Mouse (Mus musculus): ENCODE measurements around the gene Fut4.
"Not testable (repeated sequence)": the region's sequence is repeated elsewhere in the genome, so short reads cannot be mapped to it uniquely, and the experiment has no call there.

Gene Fut4

GRCm38 (mm10) chr9:14726005-14726404, 26.2 kb downstream of the Fut4 start:
- no peak for DNase-seq (ENCODE audit: low spot score)

GRCm38 (mm10) chr9:14724755-14725420, 27.3 kb downstream of the Fut4 start:
- no peak for DNase-seq (ENCODE audit: low spot score)

DNA sequence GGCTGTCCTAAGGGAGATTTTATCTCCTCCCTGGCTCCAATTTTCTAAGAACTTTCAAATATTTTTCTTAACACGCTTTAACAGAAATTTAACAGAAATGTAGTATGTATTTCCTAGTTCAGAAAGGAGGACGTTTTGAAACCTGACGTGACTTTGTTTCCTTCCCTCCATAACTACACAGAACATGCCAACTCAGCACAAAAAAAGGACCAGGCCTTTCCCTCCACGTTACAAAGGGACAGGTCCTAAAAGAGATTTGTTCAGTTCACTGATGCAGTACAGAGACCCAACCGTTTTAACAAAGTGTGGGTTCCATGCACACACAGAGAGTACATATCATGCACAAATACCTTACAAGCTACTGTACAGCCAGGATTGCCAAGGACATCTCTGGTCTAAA, 30.6 kb downstream of the Fut4 start:
- DNase-seq (ENCODE audit: low spot score), result no peak

DNA sequence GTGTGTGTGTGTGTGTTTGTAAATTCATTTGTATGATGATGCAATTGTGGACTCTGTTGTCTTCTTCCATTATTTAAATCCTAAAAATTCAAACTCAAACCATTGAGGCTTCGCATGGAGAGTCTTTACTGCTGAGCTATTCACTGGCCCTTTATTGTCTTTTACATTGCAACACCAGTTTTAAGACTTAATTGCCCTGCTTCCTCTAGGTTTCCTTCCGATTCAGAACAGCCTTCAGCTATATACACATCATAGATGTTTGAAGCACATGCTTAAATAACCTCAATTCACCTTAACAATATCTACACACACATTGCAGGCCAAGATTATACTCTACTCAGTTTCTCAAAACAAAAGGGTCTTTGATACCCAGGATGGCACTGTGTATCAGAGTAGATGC, 31.8 kb downstream of the Fut4 start:
- DNase-seq (ENCODE audit: low spot score), result no peak

GRCm38 (mm10) chr9:14718332-14718691, 33.9 kb downstream of the Fut4 start:
- DNase-seq (ENCODE audit: low spot score), result no peak

- no peak for DNase-seq (ENCODE audit: low spot score)
These were observed 34.4 kb downstream of the Fut4 start for GRCm38 (mm10) chr9:14717689-14718331.

DNA sequence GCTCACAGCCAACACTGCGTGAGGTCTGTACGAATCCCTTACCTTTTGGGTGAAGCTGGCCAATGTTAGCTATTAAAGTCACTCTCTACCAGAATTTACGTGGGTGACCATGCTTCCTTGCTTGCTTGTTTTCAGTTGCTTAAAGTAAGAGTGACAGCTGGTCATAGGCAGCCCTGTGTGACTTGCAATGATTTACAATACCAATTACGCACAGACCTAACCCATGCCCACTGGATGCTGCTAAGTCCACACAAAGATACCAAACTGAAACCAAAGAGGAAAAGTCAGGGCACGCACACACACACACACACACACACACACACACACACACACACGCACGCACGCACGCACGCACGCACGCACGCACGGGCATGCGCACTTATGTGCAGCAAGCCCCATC, 36.9 kb downstream of the Fut4 start:
- DNase-seq (ENCODE audit: low spot score), result no peak

DNA sequence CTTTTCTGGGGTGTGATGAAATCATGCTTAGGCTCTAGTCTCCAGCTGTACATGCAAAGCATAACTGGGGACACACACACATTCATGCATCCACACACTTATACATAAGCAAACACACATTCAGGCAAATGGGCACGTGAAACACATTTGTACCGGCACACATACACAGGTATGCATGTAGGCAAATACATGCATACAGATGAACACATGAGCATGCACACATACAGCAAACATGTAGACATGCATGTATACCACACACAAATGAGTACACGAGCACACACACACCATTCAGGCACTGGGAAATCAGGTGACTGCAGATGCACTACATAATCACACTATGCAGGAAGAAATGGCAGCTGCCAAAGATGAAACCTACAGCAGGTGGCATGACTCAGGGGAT, 41.3 kb downstream of the Fut4 start:
- no peak for DNase-seq (ENCODE audit: low spot score)

- DNase-seq (ENCODE audit: low spot score), result no peak
These were observed 46.7 kb downstream of the Fut4 start for GRCm38 (mm10) chr9:14705321-14706162.

DNA sequence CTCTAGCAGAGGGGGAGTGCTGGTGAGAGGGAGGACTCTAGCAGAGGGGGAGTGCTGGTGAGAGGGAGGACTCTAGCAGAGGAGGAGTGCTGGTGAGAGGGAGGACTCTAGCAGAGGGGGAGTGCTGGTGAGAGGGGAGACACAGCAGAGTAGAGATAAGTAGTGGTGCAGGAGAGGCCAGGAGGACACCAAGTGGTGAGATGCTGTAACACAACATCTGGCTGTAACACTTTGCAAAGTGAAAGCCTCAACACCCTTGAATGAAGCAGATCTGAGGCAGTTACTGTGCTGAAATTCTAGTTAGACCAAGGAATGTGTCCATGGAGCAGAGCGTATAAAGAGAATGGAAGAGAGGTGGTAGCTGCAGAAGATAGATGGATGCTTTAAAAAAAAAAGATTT, 51.4 kb downstream of the Fut4 start:
- DNase-seq (ENCODE audit: low spot score), result not testable (repeated sequence)

DNA sequence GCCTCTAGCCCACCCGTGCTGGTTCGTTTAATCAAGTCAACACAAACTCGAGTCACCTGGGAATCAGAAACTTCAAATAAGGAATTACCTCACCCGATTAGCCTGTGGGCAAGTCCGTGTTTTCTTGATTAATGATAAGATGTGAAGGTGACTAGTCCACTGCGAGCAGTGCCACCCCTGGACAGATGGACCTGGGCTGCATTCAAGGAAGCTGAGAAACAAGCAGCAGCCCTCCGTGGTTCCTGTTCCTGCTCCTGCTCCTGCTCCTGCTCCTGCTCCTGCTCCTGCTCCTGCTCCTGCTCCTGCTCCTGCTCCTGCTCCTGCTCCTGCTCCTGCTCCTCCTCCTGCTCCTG, 52.9 kb downstream of the Fut4 start:
- no peak for DNase-seq (ENCODE audit: low spot score)

GRCm38 (mm10) chr9:14698582-14699287, 53.5 kb downstream of the Fut4 start:
- peak; percentile 85 for DNase-seq (ENCODE audit: low spot score)
